Mouse (Mus musculus): ENCODE measurements around the gene Dnah2. TPM values are rescaled to one million over a fixed set of nuclear protein-coding genes. Genes with fewer than 3 reads are reported as not detected.

Dnah2 gene
- polyA plus RNA-seq, 1 experiment from 2014 or later = 1.9 TPM

- peaks cover 59% of the 10 kb centered on the region for H3K4me1 ChIP-seq
- peaks cover 32% of the 10 kb centered on the region for H3K36me3 ChIP-seq
- H3K4me3 ChIP-seq = peak overlapping the region; percentile 79
Observed at GRCm38 (mm10) chr11:69560896-69561854, 12.3 kb upstream of the Dnah2 start.

DNA sequence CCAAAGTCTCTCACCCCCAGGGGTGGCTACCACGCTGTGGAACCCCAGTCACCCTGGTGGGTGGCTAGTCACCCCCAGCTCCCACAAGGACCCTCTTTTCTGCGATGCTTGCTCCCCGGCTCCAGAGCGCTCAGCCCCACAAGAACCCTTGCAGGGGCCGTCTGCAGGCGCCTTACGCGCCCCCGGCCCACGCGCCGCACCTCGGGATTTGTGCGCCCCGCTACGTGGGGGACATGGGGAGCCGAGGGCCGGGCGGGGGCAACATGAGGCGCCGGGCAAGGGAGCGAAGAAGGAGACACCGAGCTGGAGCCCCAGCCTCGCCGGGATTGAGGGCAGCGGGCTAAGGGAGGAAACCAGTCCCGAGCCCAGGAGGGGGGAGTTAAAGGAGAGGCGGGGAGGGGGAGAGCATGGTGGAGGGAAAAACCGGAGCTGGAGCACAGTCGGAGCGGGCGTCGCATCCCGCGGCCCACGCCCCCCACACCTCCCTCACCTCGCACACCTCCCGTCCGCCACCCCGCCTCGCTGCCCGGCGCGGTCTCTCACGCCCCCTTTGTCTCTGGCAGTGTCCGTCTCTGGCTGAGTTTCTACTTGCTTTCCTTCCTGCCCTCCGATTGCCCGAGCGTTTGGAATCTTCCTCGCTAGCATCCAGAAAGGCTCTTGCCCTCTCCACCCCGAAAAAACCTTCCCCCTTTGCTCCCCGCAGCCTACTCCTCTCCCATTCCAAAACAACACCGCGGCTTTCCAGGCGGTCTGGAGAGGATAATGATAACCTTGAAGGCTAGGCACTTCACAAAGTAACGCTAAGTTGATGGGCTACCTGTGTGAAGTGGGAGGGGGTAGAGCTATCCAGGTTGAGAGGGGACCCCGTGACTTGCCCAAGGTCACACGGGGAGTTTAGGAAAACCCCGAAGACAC, 11.2 kb upstream of the Dnah2 start, which contains the start of gene Efnb3:
Gene Efnb3, minus strand, starts transcription at position 355 of the 915 bp plus-strand sequence.
- H3K27me3 ChIP-seq = peaks cover 6% of the 10 kb centered on the region; the same call in 1 of the 2 replicates
- peak; percentile 67 for ATAC-seq (ENCODE audit: low FRiP score, low read depth)
- H3K4me1 ChIP-seq = peaks cover 65% of the 10 kb centered on the region
- peak within 1 kb of the TSS; percentile 87 for H3K27ac ChIP-seq (replicated peaks)
- H3K4me3 ChIP-seq = peak within 1 kb of the TSS; percentile 79
- H3K4me2 ChIP-seq (replicated peaks) = peak within 1 kb of the TSS; percentile 97
- H3K36me3 ChIP-seq = peaks cover 25% of the 10 kb centered on the region; the same call in 1 of the 2 replicates
- H3K9me3 ChIP-seq = no peaks in the 10 kb centered on the region
- WGBS = 2% methylated on average over 46 of the region's 59 CpGs
- peak within 1 kb of the TSS; percentile 95 for H3K9ac ChIP-seq (replicated peaks)

More at GRCm38 (mm10) chr11:69560896-69561854, 12.3 kb upstream of the Dnah2 start:
- H3K4me2 ChIP-seq (replicated peaks) = peak overlapping the region; percentile 97
- H3K27ac ChIP-seq (replicated peaks) = peak overlapping the region; percentile 87
- H3K27me3 ChIP-seq = peaks cover 6% of the 10 kb centered on the region; the same call in 1 of the 2 replicates
- WGBS = 10% methylated on average over 16 of the region's 16 CpGs
- no peaks in the 10 kb centered on the region for H3K9me3 ChIP-seq
- peak overlapping the region; percentile 95 for H3K9ac ChIP-seq (replicated peaks)
- peak; percentile 42 for ATAC-seq (ENCODE audit: low FRiP score, low read depth)

DNA sequence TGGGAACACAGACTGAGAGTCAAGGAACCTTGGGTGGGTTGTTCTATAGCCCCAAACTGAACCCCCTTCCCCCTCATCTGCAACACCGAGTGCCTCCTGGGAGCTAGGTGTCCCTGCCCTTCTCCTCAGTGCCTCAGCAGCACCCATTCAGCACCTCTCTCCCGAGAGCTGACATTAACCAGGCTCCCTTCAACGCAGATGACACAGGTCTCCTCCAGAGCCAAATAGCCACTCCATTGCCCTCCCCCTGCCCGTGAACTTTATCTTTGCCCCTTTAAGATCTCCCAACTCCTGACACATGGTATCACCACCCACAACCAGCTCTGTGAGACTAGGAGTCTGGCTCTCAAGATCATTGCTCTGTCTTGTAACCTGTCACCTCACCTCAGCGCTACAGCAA, 10.3 kb upstream of the Dnah2 start:
- no peak for ATAC-seq (ENCODE audit: low FRiP score, low read depth)
- peak overlapping the region; percentile 87 for H3K27ac ChIP-seq (replicated peaks)
- peak overlapping the region; percentile 97 for H3K4me2 ChIP-seq (replicated peaks)
- WGBS = 5% methylated on average over 5 of the region's 5 CpGs
- H3K27me3 ChIP-seq = peaks cover 6% of the 10 kb centered on the region; the same call in 1 of the 2 replicates
- H3K4me3 ChIP-seq = peak overlapping the region; percentile 79
- no peaks in the 10 kb centered on the region for H3K9me3 ChIP-seq
- H3K9ac ChIP-seq (replicated peaks) = peak overlapping the region; percentile 95
- H3K36me3 ChIP-seq = peaks cover 24% of the 10 kb centered on the region; the same call in 1 of the 2 replicates
- H3K4me1 ChIP-seq = peaks cover 74% of the 10 kb centered on the region

DNA sequence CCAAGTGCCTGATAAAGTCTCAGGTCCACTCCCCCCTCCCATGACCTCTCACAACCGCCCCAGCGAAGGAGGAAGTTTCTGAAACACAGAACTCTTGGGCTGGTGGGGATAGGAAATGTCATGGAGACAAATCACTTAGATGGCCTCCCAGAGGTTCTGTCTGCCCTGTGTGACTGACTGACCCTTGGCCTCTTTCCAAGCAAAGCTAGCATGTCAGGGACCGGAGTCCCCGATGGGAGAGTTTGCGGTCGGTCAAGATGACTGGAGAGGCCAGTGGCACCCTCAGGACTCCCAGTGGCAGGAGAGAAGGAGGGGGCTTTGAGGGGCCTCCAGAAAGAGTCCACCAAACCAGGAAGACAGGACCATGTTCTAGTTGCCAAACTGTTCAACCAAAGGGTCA, 9.8 kb upstream of the Dnah2 start:
- ATAC-seq (ENCODE audit: low FRiP score, low read depth) = no peak
- Histone ChIP-seq H3K4me3 (peak overlapping the region; percentile 79), H3K27me3 (peaks cover 6% of the 10 kb centered on the region; the same call in 1 of the 2 replicates), H3K4me1 (peaks cover 77% of the 10 kb centered on the region), H3K9ac (replicated peaks) (peak overlapping the region; percentile 95), H3K9me3 (no peaks in the 10 kb centered on the region), H3K4me2 (replicated peaks) (peak overlapping the region; percentile 97), H3K36me3 (peaks cover 22% of the 10 kb centered on the region; the same call in 1 of the 2 replicates), H3K27ac (replicated peaks) (no peak overlapping the region)
- 25% methylated on average over 6 of the region's 6 CpGs for WGBS

- WGBS = 10% methylated on average over 14 of the region's 14 CpGs
- peak overlapping the region; percentile 41 for H3K9ac ChIP-seq (replicated peaks)
- H3K27ac ChIP-seq (replicated peaks) = 0 out of 2 replicates have a peak overlapping the region, but pooled peaks have one; percentile 32
Observed at GRCm38 (mm10) chr11:69557381-69557958, 8.6 kb upstream of the Dnah2 start.

DNA sequence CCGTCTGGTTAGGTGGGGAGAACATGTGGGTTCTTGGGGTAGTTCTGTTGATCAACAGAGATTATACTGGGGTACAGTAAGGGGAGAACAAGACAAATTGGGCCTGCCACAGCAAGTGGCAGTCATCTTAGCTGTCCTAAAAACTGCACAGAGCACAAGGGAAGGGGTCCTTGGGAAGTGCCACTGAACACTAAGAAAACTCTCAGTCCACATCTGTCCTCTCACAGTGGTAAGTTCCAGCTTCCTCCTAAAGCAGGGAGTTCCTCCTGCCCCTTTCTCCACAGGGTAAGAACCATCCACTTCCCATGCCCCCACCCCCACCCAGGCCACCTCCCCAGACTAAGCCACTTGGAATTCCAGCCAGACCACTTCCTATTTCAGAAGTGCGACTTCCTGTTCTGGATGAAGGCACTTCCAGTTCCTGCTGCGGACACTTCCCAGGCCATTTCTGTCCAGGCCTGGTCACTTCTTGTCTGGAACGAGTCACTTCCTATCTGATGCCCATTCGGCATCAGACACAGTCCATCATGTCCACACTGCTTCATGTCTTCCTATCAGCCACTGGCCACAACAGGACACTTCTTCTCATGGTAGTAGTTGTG, 5.7 kb upstream of the Dnah2 start:
- Histone ChIP-seq H3K27ac (replicated peaks) (peak overlapping the region; percentile 93), H3K4me1 (peaks cover 76% of the 10 kb centered on the region), H3K9me3 (no peaks in the 10 kb centered on the region), H3K4me3 (no peak overlapping the region), H3K4me2 (replicated peaks) (no peak overlapping the region), H3K27me3 (no peaks in the 10 kb centered on the region), H3K36me3 (peaks cover 13% of the 10 kb centered on the region; the same call in 1 of the 2 replicates), H3K9ac (replicated peaks) (no peak overlapping the region)
- ATAC-seq (ENCODE audit: low FRiP score, low read depth) = no peak
- 85% methylated on average over 5 of the region's 5 CpGs for WGBS

More at GRCm38 (mm10) chr11:69557381-69557958, 8.6 kb upstream of the Dnah2 start:
- Histone ChIP-seq H3K9me3 (no peaks in the 10 kb centered on the region), H3K4me3 (peak overlapping the region; percentile 79), H3K27me3 (peaks cover 4% of the 10 kb centered on the region; the same call in 1 of the 2 replicates), H3K36me3 (peaks cover 15% of the 10 kb centered on the region; the same call in 1 of the 2 replicates), H3K4me2 (replicated peaks) (peak overlapping the region; percentile 97), H3K4me1 (peaks cover 90% of the 10 kb centered on the region)
- no peak for ATAC-seq (ENCODE audit: low FRiP score, low read depth)

DNA sequence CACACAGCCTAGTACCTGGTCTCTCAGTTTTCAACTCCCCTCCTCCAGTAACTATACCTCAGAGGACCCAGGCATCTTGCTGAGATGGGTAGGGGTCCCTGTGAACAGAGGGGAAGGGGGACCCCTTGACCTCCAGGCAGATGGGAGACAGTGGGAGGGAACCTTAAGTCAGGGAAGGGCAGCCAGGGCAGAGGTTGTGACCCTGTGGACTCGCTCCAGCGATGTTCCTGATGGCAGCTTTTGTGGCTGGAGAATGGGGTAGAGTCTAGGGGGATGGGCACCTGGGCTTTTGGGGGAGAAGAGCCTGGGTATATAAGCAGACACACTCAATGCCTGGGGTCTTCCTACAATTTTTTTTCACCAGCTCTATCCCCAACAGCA, 4.4 kb upstream of the Dnah2 start:
- H3K4me3 ChIP-seq = peak overlapping the region; percentile 18; the same call in 1 of the 2 replicates
- H3K9ac ChIP-seq (replicated peaks) = 0 out of 2 replicates have a peak overlapping the region, but pooled peaks have one; percentile 2
- peak overlapping the region; percentile 93 for H3K27ac ChIP-seq (replicated peaks)
- no peaks in the 10 kb centered on the region for H3K9me3 ChIP-seq
- peaks cover 13% of the 10 kb centered on the region; the same call in 1 of the 2 replicates for H3K36me3 ChIP-seq
- H3K27me3 ChIP-seq = no peaks in the 10 kb centered on the region
- peaks cover 76% of the 10 kb centered on the region for H3K4me1 ChIP-seq
- peak overlapping the region; percentile 46 for H3K4me2 ChIP-seq (replicated peaks)
- ATAC-seq (ENCODE audit: low FRiP score, low read depth) = peak; percentile 25
- WGBS = 6% methylated on average over 2 of the region's 2 CpGs

DNA sequence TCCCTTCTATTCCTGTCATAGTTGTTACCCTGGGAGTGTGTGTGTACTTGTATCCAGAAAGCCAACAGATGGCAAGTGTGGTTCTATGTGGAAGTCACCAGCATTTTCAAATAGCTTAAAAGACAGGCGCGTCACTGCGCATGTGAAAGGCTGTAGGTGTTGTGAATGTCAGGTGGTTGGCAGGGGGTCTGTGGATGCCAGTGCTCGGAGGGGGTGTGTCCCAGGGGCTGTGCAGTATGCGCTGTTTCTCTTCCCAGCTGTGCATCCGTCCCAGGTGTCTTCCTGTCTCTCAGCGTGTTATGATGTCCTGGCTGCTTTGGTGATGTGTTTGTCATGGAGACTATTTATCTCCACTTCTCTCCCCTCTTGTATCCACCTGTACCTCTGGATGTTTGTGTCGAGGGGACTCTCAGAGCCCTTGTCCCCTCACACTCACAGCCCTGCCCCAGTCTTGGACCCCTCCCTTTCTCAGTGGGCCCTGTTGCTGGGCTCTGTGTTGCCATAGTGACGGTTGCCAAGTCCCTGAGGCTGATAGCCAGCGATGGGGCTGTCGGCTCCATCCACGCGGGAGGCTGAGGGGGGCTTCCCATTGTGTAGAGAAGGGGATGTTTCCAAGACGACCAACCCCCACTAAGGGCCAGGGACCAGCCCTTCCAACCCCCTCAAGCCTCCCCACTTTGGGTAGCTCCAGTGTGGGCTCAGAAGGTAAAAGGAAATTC, 3.9 kb upstream of the Dnah2 start:
- WGBS = 11% methylated on average over 14 of the region's 14 CpGs
- Histone ChIP-seq H3K4me1 (peaks cover 76% of the 10 kb centered on the region), H3K27me3 (no peaks in the 10 kb centered on the region), H3K27ac (replicated peaks) (peak overlapping the region; percentile 93), H3K4me2 (replicated peaks) (peak overlapping the region; percentile 46), H3K9ac (replicated peaks) (0 out of 2 replicates have a peak overlapping the region, but pooled peaks have one; percentile 2), H3K4me3 (peak overlapping the region; percentile 18; the same call in 1 of the 2 replicates), H3K9me3 (no peaks in the 10 kb centered on the region), H3K36me3 (peaks cover 13% of the 10 kb centered on the region; the same call in 1 of the 2 replicates)
- peak; percentile 89 for ATAC-seq (ENCODE audit: low FRiP score, low read depth)

DNA sequence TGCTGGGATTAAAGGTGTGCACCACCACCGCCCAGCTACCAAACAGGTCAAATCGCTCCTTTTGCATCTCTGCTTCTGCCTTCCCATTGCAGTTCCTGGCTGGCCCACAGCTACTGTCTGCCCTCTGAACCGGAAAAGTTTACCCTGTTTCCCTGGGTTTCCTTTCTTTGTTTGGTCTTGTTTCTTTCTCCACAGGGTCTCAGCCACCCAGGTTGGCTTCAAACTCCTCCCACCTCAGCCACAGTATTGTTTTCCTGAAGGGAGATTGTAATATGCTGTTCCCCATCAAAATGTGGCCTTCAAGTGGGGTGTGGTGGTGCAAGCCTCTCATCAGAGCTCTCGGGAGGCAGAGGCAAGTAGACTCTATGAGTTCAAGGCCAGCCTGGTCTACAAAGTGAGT, 2.4 kb upstream of the Dnah2 start:
- H3K27me3 ChIP-seq = no peaks in the 10 kb centered on the region
- no peak for ATAC-seq (ENCODE audit: low FRiP score, low read depth)
- no peak overlapping the region for H3K27ac ChIP-seq (replicated peaks)
- no peak overlapping the region for H3K4me3 ChIP-seq
- H3K4me1 ChIP-seq = peaks cover 76% of the 10 kb centered on the region
- H3K9ac ChIP-seq (replicated peaks) = no peak overlapping the region
- H3K9me3 ChIP-seq = no peaks in the 10 kb centered on the region
- H3K36me3 ChIP-seq = peaks cover 11% of the 10 kb centered on the region; the same call in 1 of the 2 replicates
- WGBS = 67% methylated on average over 4 of the region's 4 CpGs
- no peak overlapping the region for H3K4me2 ChIP-seq (replicated peaks)

DNA sequence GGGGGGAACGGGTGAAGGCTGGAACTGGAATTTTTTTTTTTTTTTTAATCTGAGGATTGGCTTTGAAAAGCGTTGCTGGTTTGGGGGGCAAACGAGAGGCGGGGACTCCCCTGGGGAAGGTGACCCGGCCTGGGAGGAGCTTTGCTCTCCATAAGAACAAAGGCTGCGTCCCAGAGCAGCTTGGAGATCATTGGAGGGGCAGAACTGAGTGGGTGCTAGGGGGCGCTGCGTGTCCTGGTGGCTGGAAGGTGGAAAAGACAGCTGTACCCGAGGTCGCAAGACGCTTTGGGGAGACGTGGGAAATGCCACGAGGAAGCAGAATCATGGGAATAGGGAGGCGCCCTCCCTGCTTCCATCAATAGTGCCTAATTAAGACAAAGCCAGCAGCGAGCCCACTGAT, 1.8 kb downstream of the Dnah2 start:
- Histone ChIP-seq H3K4me2 (replicated peaks) (peak overlapping the region; percentile 84), H3K27me3 (no peaks in the 10 kb centered on the region; the same call in 1 of the 2 replicates), H3K27ac (replicated peaks) (peak overlapping the region; percentile 89), H3K36me3 (no peaks in the 10 kb centered on the region), H3K4me1 (peaks cover 69% of the 10 kb centered on the region), H3K9me3 (no peaks in the 10 kb centered on the region), H3K9ac (replicated peaks) (peak overlapping the region; percentile 57), H3K4me3 (peak overlapping the region; percentile 42)
- ATAC-seq (ENCODE audit: low FRiP score, low read depth) = no peak
- 5% methylated on average over 15 of the region's 15 CpGs for WGBS

All from midbrain, embryonic 12.5 days (tissue).